ENCODE assay signal across 10 mouse cellular contexts in genomic region chr4:123412981-123413380, GRCm38 (mm10).
DNase-seq lines count a peak whose midpoint lies in the region; ATAC-seq lines count a peak whose summit lies in the region.
"Had no signal": no experiment of that assay in that cellular context is flagged by ENCODE, and none has a peak within 500 bp of the region (broad histone marks: within the 10 kb centered on the region; RNA-seq: fewer than 3 reads in every experiment).

No protein-coding gene starts in this region.

- peaks cover 21 to 61% of the 10 kb centered on the region in 2 experiments for H3K4me1 ChIP-seq in heart, embryonic 14.5 days (ENCODE audit: control insufficient read depth in 2 of 2, insufficient read depth in 2 of 2, low read length in 2 of 2)
- peaks cover 47% of the 10 kb centered on the region for H3K4me1 ChIP-seq in lung, embryonic 16.5 days (replicated peaks; ENCODE audit: control insufficient read depth, insufficient read depth, low read length)
- peaks cover 41% of the 10 kb centered on the region for H3K4me1 ChIP-seq in hindbrain, embryonic 13.5 days (replicated peaks)
- peaks cover 37% of the 10 kb centered on the region for H3K4me1 ChIP-seq in stomach, embryonic 14.5 days (ENCODE audit: control insufficient read depth, insufficient read depth, low read length)

- no peaks in the 10 kb centered on the region for H3K27me3 ChIP-seq in heart, embryonic 14.5 days (ENCODE audit: control insufficient read depth, insufficient read depth, low read length)
- no peaks in the 10 kb centered on the region for H3K27me3 ChIP-seq in lung, embryonic 16.5 days (ENCODE audit: control insufficient read depth, insufficient read depth, low read depth, low read length)
- H3K27me3 ChIP-seq in hindbrain, embryonic 13.5 days = no peaks in the 10 kb centered on the region
- no peaks in the 10 kb centered on the region for H3K27me3 ChIP-seq in stomach, embryonic 14.5 days (ENCODE audit: control insufficient read depth, insufficient read depth, low read length)

- ATAC-seq in heart, embryonic 14.5 days (ENCODE audit: insufficient number of reproducible peaks, insufficient read depth, low FRiP score, low read depth) = no peak
- ATAC-seq in lung, embryonic 16.5 days (ENCODE audit: low read depth) = no peak
- ATAC-seq in hindbrain, embryonic 13.5 days (ENCODE audit: low FRiP score) = no peak
- no peak for ATAC-seq in stomach, embryonic 14.5 days (ENCODE audit: insufficient number of reproducible peaks, insufficient read depth, low FRiP score, low read depth)

- H3K9ac ChIP-seq in heart, embryonic 14.5 days (ENCODE audit: low read length) = 0 out of 2 replicates have a peak overlapping the region, but pooled peaks have one; percentile 10
- H3K9ac ChIP-seq in lung, embryonic 16.5 days (ENCODE audit: low read length) = peak overlapping the region; percentile 89
- no peak overlapping the region for H3K9ac ChIP-seq in hindbrain, embryonic 13.5 days
- no peak overlapping the region for H3K9ac ChIP-seq in stomach, embryonic 14.5 days (replicated peaks; ENCODE audit: low read depth, low read length)

- peak overlapping the region; percentile 98; a peak in 3 of 4 replicates for H3K27ac ChIP-seq in heart, embryonic 14.5 days (replicated peaks in 1 of 2; ENCODE audit: control insufficient read depth in 1 of 2, insufficient read depth in 1 of 2, low read depth in 2 of 2, low read length in 2 of 2)
- peak overlapping the region; percentile 97 for H3K27ac ChIP-seq in lung, embryonic 16.5 days (ENCODE audit: low read length)
- peak overlapping the region; percentile 96; the same call in 1 of the 2 replicates for H3K27ac ChIP-seq in hindbrain, embryonic 13.5 days
- peak overlapping the region; percentile 96; the same call in 1 of the 2 replicates for H3K27ac ChIP-seq in stomach, embryonic 14.5 days (ENCODE audit: low read length)

- H3K36me3 ChIP-seq in heart, embryonic 14.5 days (ENCODE audit: control insufficient read depth, insufficient read depth, low read length) = peaks cover 20% of the 10 kb centered on the region
- peaks cover 8% of the 10 kb centered on the region for H3K36me3 ChIP-seq in lung, embryonic 16.5 days (ENCODE audit: control insufficient read depth, insufficient read depth, low read length)
- H3K36me3 ChIP-seq in hindbrain, embryonic 13.5 days = no peaks in the 10 kb centered on the region
- peaks cover 11% of the 10 kb centered on the region; the same call in 1 of the 2 replicates for H3K36me3 ChIP-seq in stomach, embryonic 14.5 days (ENCODE audit: control insufficient read depth, insufficient read depth, low read length)

- H3K4me3 ChIP-seq in heart, embryonic 14.5 days (ENCODE audit: control insufficient read depth in 1 of 2, insufficient read depth in 1 of 2, low read depth in 1 of 2, low read length in 2 of 2) = no peak overlapping the region
- peak overlapping the region; percentile 87; the same call in 1 of the 2 replicates for H3K4me3 ChIP-seq in lung, embryonic 16.5 days (ENCODE audit: low read length)
- H3K4me3 ChIP-seq in hindbrain, embryonic 13.5 days = 0 out of 2 replicates have a peak overlapping the region, but pooled peaks have one; percentile 75
- no peak overlapping the region for H3K4me3 ChIP-seq in stomach, embryonic 14.5 days (ENCODE audit: low read depth, low read length)

- no peak for DNase-seq in heart, adult 9 months (ENCODE audit: low spot score in 2 of 2)
- no peak for DNase-seq in lung, postnatal 36 days
- DNase-seq in right cerebral cortex, postnatal 14 days = no peak
- DNase-seq in urinary bladder, postnatal 14 days (ENCODE audit: low spot score) = no peak
- DNase-seq: cerebellum, adult 9-10 months; lung, postnatal 10 days had no signal

- WGBS in heart, embryonic 14.5 days = 44% methylated on average over 2 of the region's 2 CpGs
- 27% methylated on average over 2 of the region's 2 CpGs for WGBS in lung, embryonic 16.5 days
- WGBS in hindbrain, embryonic 13.5 days = 58% methylated on average over 2 of the region's 2 CpGs
- 47% methylated on average over 2 of the region's 2 CpGs for WGBS in stomach, embryonic 14.5 days

- H3K4me2 ChIP-seq in heart, embryonic 14.5 days (ENCODE audit: low read length) = peak overlapping the region; percentile 85
- peak overlapping the region; percentile 86 for H3K4me2 ChIP-seq in lung, embryonic 16.5 days (ENCODE audit: low read depth, low read length)
- H3K4me2 ChIP-seq in hindbrain, embryonic 13.5 days = peak overlapping the region; percentile 87; the same call in 1 of the 2 replicates
- no peak overlapping the region; the same call in 1 of the 2 replicates for H3K4me2 ChIP-seq in stomach, embryonic 14.5 days (replicated peaks; ENCODE audit: low read depth, low read length)

- H3K9me3 ChIP-seq in heart, embryonic 14.5 days (ENCODE audit: control insufficient read depth, low read length) = no peaks in the 10 kb centered on the region
- H3K9me3 ChIP-seq in lung, embryonic 16.5 days (ENCODE audit: control insufficient read depth, low read length) = no peaks in the 10 kb centered on the region
- H3K9me3 ChIP-seq in hindbrain, embryonic 13.5 days = no peaks in the 10 kb centered on the region
- H3K9me3 ChIP-seq in stomach, embryonic 14.5 days (ENCODE audit: control insufficient read depth, low read depth, low read length) = no peaks in the 10 kb centered on the region

Comparison
In these comparisons a context has a peak if more than half of its experiments do, and no peak if none do; other contexts are left out.
1. H3K4me3 ChIP-seq: peak in lung, embryonic 16.5 days (single experiment) and hindbrain, embryonic 13.5 days (single experiment); none in heart, embryonic 14.5 days (0 of 2) and stomach, embryonic 14.5 days (single experiment).
2. H3K9ac ChIP-seq: peak in heart, embryonic 14.5 days (single experiment) and lung, embryonic 16.5 days (single experiment); none in hindbrain, embryonic 13.5 days (single experiment) and stomach, embryonic 14.5 days (single experiment).
3. Peak in every context shown above with its lines, with median percentiles within 50 percentile points of each other: H3K27ac ChIP-seq.